In genomic region chr6:83478217-83478616, GRCm38 (mm10) we compare ENCODE assay signal across 15 mouse cellular contexts. TPM values are rescaled to one million over a fixed set of nuclear protein-coding genes. Genes with fewer than 3 reads are reported as not detected.
DNase-seq lines count a peak whose midpoint lies in the region; ATAC-seq and TF ChIP-seq lines count a peak whose summit lies in the region.
"Had no signal": no experiment of that assay in that cellular context is flagged by ENCODE, and none has a peak within 500 bp of the region (broad histone marks: within the 10 kb centered on the region; RNA-seq: fewer than 3 reads in every experiment).

No protein-coding gene starts in this region.

- intact Hi-C loops in heart, adult 2 months (cut with DNase I): no loop called here
- intact Hi-C loops in heart, postnatal 36 days (cut with DNase I): no loop called here

- TF ChIP-seq RAD21 in CH12.LX (IDR thresholded peaks at IDR 0.05; ENCODE audit: low read depth, low read length): peak; percentile 48

- ATAC-seq in lung, embryonic 14.5 days (ENCODE audit: insufficient read depth): no peak
- ATAC-seq: inflammation-experienced regulatory T-cells, adult 6 months had no signal

- no peak for DNase-seq in heart, adult 2 months
- no peak for DNase-seq in heart, postnatal 36 days
- DNase-seq in lung, embryonic 14.5 days: peak; percentile 39
- DNase-seq in lung, postnatal 36 days: no peak
- no peak for DNase-seq in CH12.LX (ENCODE audit: extremely low read depth)
- peak; percentile 35 for DNase-seq in induced T-regulatory cell, adult 2 months (ENCODE audit: low read depth)
- DNase-seq in thymus, adult 18-20 months: no peak
- no peak for DNase-seq in testis, postnatal 10 days (ENCODE audit: low spot score)
- DNase-seq: adrenal gland, postnatal 14 days; cerebellum, postnatal 10 days; kidney, postnatal 25 days; layer of hippocampus, postnatal 36 days had no signal

- WGBS in heart, adult 2 months: 71% methylated on average over 4 of the region's 4 CpGs
- 66% methylated on average over 4 of the region's 4 CpGs for WGBS in lung, embryonic 14.5 days

- peak; percentile 54 for TF ChIP-seq CTCF in heart, adult 2 months (IDR thresholded peaks at IDR 0.05)
- TF ChIP-seq CTCF in lung, embryonic 14.5 days (IDR thresholded peaks at IDR 0.05; ENCODE audit: low read depth): peak; percentile 31; the same call in 1 of the 2 replicates
- TF ChIP-seq CTCF in CH12.LX (conservative IDR thresholded peaks at IDR 0.05 in 1 of 2, IDR thresholded peaks at IDR 0.05 in 1 of 2; ENCODE audit: low read depth in 2 of 2, low read length in 2 of 2): peak in 1 of 2 experiments; percentile 51; a peak in 2 of 4 replicates

- no peak overlapping the region for H3K27ac ChIP-seq in heart, adult 2 months
- no peak overlapping the region for H3K27ac ChIP-seq in lung, embryonic 14.5 days (ENCODE audit: low read depth)
- H3K27ac ChIP-seq in CH12.LX (ENCODE audit: insufficient read depth, low read depth): no peak overlapping the region
- H3K27ac ChIP-seq: embryonic facial prominence, embryonic 12.5 days; lung, embryonic 15.5 days had no signal

- H3K4me3 ChIP-seq in heart, adult 2 months: no peak overlapping the region
- no peak overlapping the region for H3K4me3 ChIP-seq in lung, embryonic 14.5 days (ENCODE audit: low read depth, low read length)
- no peak overlapping the region for H3K4me3 ChIP-seq in CH12.LX (replicated peaks in 1 of 3; ENCODE audit: low read depth in 2 of 3, low read length in 2 of 3, poor library complexity in 1 of 3)
- H3K4me3 ChIP-seq: embryonic facial prominence, embryonic 12.5 days; lung, embryonic 15.5 days had no signal

- in situ Hi-C loops in CH12.LX (cut with MboI; ENCODE audit: low pct_ligation_motif_present, low pct_unique_long_range_greater_than_20kb, low sequenced_read_pairs): no loop called here

- H3K36me3 ChIP-seq in heart, adult 2 months (ENCODE audit: control insufficient read depth, insufficient read depth, low read length): no peaks in the 10 kb centered on the region
- peaks cover 38% of the 10 kb centered on the region for H3K36me3 ChIP-seq in lung, embryonic 14.5 days (ENCODE audit: insufficient read depth)
- H3K36me3 ChIP-seq in CH12.LX (replicated peaks in 1 of 2; ENCODE audit: control insufficient read depth in 1 of 2, insufficient read depth in 1 of 2, low read length in 1 of 2): peaks cover 16 to 34% of the 10 kb centered on the region in 2 experiments

- H3K79me2 ChIP-seq in heart, adult 2 months (replicated peaks; ENCODE audit: control insufficient read depth, insufficient read depth, low read length): no peaks in the 10 kb centered on the region
- no peaks in the 10 kb centered on the region for H3K79me2 ChIP-seq in CH12.LX (replicated peaks; ENCODE audit: control insufficient read depth, extremely low read depth, insufficient read depth, poor library complexity, severe bottlenecking)

- no peak overlapping the region for H3K4me2 ChIP-seq in lung, embryonic 14.5 days
- H3K4me2 ChIP-seq in CH12.LX (ENCODE audit: insufficient read depth, low read depth, poor library complexity, severe bottlenecking): no peak overlapping the region
- H3K4me2 ChIP-seq: embryonic facial prominence, embryonic 12.5 days; lung, embryonic 15.5 days had no signal

- dilution Hi-C loops in CH12.LX (cut with MboI; ENCODE audit: extremely low pct_ligation_motif_present, extremely low pct_unique_long_range_greater_than_20kb, low sequenced_read_pairs): no loop called here

- no peak for TF ChIP-seq POLR2A in heart, adult 2 months (IDR thresholded peaks at IDR 0.05; ENCODE audit: insufficient read depth, low read depth, low read length)
- TF ChIP-seq POLR2A in CH12.LX (IDR thresholded peaks at IDR 0.05; ENCODE audit: low read depth, low read length): no peak

- H3K4me1 ChIP-seq in heart, adult 2 months (ENCODE audit: control insufficient read depth, insufficient read depth, low read length): peaks cover 4% of the 10 kb centered on the region
- peaks cover 7% of the 10 kb centered on the region; the same call in 1 of the 2 replicates for H3K4me1 ChIP-seq in lung, embryonic 14.5 days (ENCODE audit: insufficient read depth)
- H3K4me1 ChIP-seq in CH12.LX (ENCODE audit: control insufficient read depth in 1 of 2, insufficient read depth in 2 of 2): peaks cover 17 to 59% of the 10 kb centered on the region in 2 experiments
- H3K4me1 ChIP-seq: embryonic facial prominence, embryonic 12.5 days had no signal

- H3K9ac ChIP-seq in heart, adult 2 months (ENCODE audit: low read depth, low read length): no peak overlapping the region
- H3K9ac ChIP-seq in lung, embryonic 14.5 days: no peak overlapping the region
- H3K9ac ChIP-seq in CH12.LX (ENCODE audit: insufficient read depth, low read depth): no peak overlapping the region
- H3K9ac ChIP-seq: embryonic facial prominence, embryonic 12.5 days; lung, embryonic 15.5 days had no signal

- no peaks in the 10 kb centered on the region for H3K27me3 ChIP-seq in heart, adult 2 months (ENCODE audit: control insufficient read depth, insufficient read depth, low read length)
- no peaks in the 10 kb centered on the region for H3K27me3 ChIP-seq in lung, embryonic 14.5 days (ENCODE audit: insufficient read depth, low read length)
- no peaks in the 10 kb centered on the region for H3K27me3 ChIP-seq in CH12.LX (replicated peaks)
- H3K27me3 ChIP-seq: embryonic facial prominence, embryonic 12.5 days; lung, embryonic 15.5 days had no signal

- no peak for TF ChIP-seq EP300 in heart, adult 2 months (IDR thresholded peaks at IDR 0.05; ENCODE audit: insufficient read depth, low read depth, low read length)
- TF ChIP-seq EP300 in CH12.LX (IDR thresholded peaks at IDR 0.05; ENCODE audit: low read length): no peak

- no peaks in the 10 kb centered on the region for H3K9me3 ChIP-seq in lung, embryonic 14.5 days (ENCODE audit: low read depth, low read length)
- no peaks in the 10 kb centered on the region for H3K9me3 ChIP-seq in CH12.LX (replicated peaks; ENCODE audit: low read length)
- H3K9me3 ChIP-seq: embryonic facial prominence, embryonic 12.5 days; lung, embryonic 15.5 days had no signal

TF ChIP-seq in CH12.LX, 34 proteins besides CTCF, POLR2A, EP300 and RAD21:
- TF ChIP-seq SMC3 (IDR thresholded peaks at IDR 0.05; ENCODE audit: low read depth, low read length): peak; percentile 28; the same call in 1 of the 2 replicates
- TF ChIP-seq E2F4 (IDR thresholded peaks at IDR 0.05; ENCODE audit: insufficient replicate concordance, low read depth, low read length): no peak

RNA-seq across cellular contexts. Expression of gene Tet3, which starts 19.3 kb away (rescaled TPM):
- 10 to 100 TPM; 13.7 to 23.6 TPM for total RNA-seq in heart, adult 2 months (2021)
- 6.2 and 7.6 TPM in 2 replicates for polyA plus RNA-seq in heart, adult 2 months (2012; rRNA removed)
- 10 to 100 TPM; 27.2 to 27.6 TPM for total RNA-seq in heart, postnatal 36 days (2021)
- polyA plus RNA-seq in lung, embryonic 14.5 days (2014; fragmentation: Nextera tagmentation; extraction: Ambion mirVana): 34.4 and 36.9 TPM in 2 replicates
- 5.6 and 8.2 TPM in 2 replicates for total RNA-seq in CH12.LX (2012; rRNA removed)
- total RNA-seq in CH12.LX (2014; rRNA removed): 2.2 and 3.2 TPM in 2 replicates
- polyA plus RNA-seq in CH12.LX (2012; ENCODE audit: insufficient read length, low read depth): 6.4 and 10.0 TPM in 2 replicates

RNA-seq across cellular contexts. Expression of gene Dguok, which starts 28.6 kb away (rescaled TPM):
- 10 to 100 TPM; 32.4 to 33.7 TPM for total RNA-seq in heart, adult 2 months (2021)
- 48.1 and 67.3 TPM in 2 replicates for polyA plus RNA-seq in heart, adult 2 months (2012; rRNA removed)
- total RNA-seq in heart, postnatal 36 days (2021): 10 to 100 TPM; 31.6 to 32.7 TPM
- 69.7 and 71.1 TPM in 2 replicates for polyA plus RNA-seq in lung, embryonic 14.5 days (2014; fragmentation: Nextera tagmentation; extraction: Ambion mirVana)
- total RNA-seq in CH12.LX (2012; rRNA removed) (11.1 and 11.5 TPM in 2 replicates), CH12.LX (2014; rRNA removed) (14.6 and 16.7 TPM in 2 replicates)
- 8.0 and 8.7 TPM in 2 replicates for polyA plus RNA-seq in CH12.LX (2012; ENCODE audit: insufficient read length, low read depth)

RNA-seq across cellular contexts. Expression of gene Actg2, which starts 57.8 kb away (rescaled TPM):
- total RNA-seq in heart, adult 2 months (2021): 1 to 10 TPM in 1 of 2 experiments, under 1 TPM in 1; 0.93 to 2.3 TPM
- polyA plus RNA-seq in heart, adult 2 months (2012; rRNA removed): 13.3 and 23.8 TPM in 2 replicates
- 1 to 10 TPM; 1.5 to 2.4 TPM for total RNA-seq in heart, postnatal 36 days (2021)
- polyA plus RNA-seq in lung, embryonic 14.5 days (2014; fragmentation: Nextera tagmentation; extraction: Ambion mirVana): 204 and 205 TPM in 2 replicates
- total RNA-seq in CH12.LX (2012; rRNA removed) (0.84 and 1.1 TPM in 2 replicates), CH12.LX (2014; rRNA removed) (1.6 and 1.8 TPM in 2 replicates)
- polyA plus RNA-seq in CH12.LX (2012; ENCODE audit: insufficient read length, low read depth): 4.0 and 5.6 TPM in 2 replicates
- total RNA-seq: layer of hippocampus, postnatal 36 days had no signal

Comparison
In these comparisons a context has a peak if more than half of its experiments do, and no peak if none do; other contexts are left out.
1. DNase-seq: peak in lung, embryonic 14.5 days (single experiment) and induced T-regulatory cell, adult 2 months (single experiment); none in heart, adult 2 months (0 of 2), heart, postnatal 36 days (0 of 2), lung, postnatal 36 days (single experiment), CH12.LX (single experiment), thymus, adult 18-20 months (0 of 2) and testis, postnatal 10 days (single experiment).